In the genomic region with DNA sequence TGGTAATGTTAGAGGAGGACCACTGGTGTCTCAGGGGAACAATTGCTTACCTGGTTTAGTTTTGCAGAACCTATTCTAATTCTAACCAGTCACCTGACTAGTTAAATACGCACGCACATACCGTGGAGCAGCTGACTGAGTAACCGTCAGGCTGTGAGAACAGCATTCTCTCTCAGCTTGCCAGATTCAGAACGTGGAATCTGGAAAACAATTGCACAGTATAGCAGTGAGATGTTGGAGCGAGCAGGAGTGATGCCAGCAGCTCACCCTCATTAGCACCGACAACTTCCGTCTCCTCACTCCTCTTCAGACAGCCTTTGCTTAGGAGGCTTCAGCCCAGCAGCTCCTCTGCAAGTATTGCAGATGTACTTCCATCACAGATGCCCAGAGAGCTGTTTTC, we compare ENCODE assay signal across 21 mouse cellular contexts. TPM values are rescaled to one million over a fixed set of nuclear protein-coding genes. Genes with fewer than 3 reads are reported as not detected.
DNase-seq lines count a peak whose midpoint lies in the region; ATAC-seq lines count a peak whose summit lies in the region.
"Had no signal": no experiment of that assay in that cellular context is flagged by ENCODE, and none has a peak within 500 bp of the region (broad histone marks: within the 10 kb centered on the region; RNA-seq: fewer than 3 reads in every experiment).

No protein-coding gene starts in this region.

- no peaks in the 10 kb centered on the region for H3K36me3 ChIP-seq in forebrain, embryonic 14.5 days (ENCODE audit: control insufficient read depth, insufficient read depth, low read length)
- no peaks in the 10 kb centered on the region for H3K36me3 ChIP-seq in forebrain, embryonic 16.5 days (ENCODE audit: control insufficient read depth, insufficient read depth)
- H3K36me3 ChIP-seq: embryonic facial prominence, embryonic 12.5 days; forebrain, embryonic 10.5 days; heart, embryonic 12.5 days; midbrain, embryonic 12.5 days; neural tube, embryonic 15.5 days had no signal

- ATAC-seq in forebrain, embryonic 14.5 days, result no peak
- no peak for ATAC-seq in forebrain, embryonic 16.5 days

- WGBS in forebrain, embryonic 14.5 days, result 48% methylated on average over 8 of the region's 8 CpGs
- 42% methylated on average over 8 of the region's 8 CpGs for WGBS in forebrain, embryonic 16.5 days

- no peak overlapping the region for H3K4me3 ChIP-seq in forebrain, embryonic 14.5 days (ENCODE audit: low read depth, low read length)
- H3K4me3 ChIP-seq in forebrain, embryonic 16.5 days (replicated peaks; ENCODE audit: low read length), result no peak overlapping the region
- H3K4me3 ChIP-seq: embryonic facial prominence, embryonic 12.5 days; forebrain, embryonic 10.5 days; heart, embryonic 12.5 days; midbrain, embryonic 12.5 days; neural tube, embryonic 15.5 days had no signal

- no peak overlapping the region for H3K4me2 ChIP-seq in forebrain, embryonic 14.5 days (ENCODE audit: low read length)
- no peak overlapping the region for H3K4me2 ChIP-seq in forebrain, embryonic 16.5 days (ENCODE audit: low read length)
- H3K4me2 ChIP-seq: heart, embryonic 12.5 days had no signal

- peak; percentile 5 for DNase-seq in forebrain, embryonic 14.5 days (ENCODE audit: low spot score)
- DNase-seq in left cerebral cortex, adult 18-20 months (ENCODE audit: low spot score in 2 of 2), result peak; percentile 17 to 18
- DNase-seq in left cerebral cortex, adult 8-10 months (ENCODE audit: low spot score in 2 of 2), result no peak
- peak; percentile 40 to 47 for DNase-seq in right cerebral cortex, adult 2 months (ENCODE audit: low spot score in 2 of 2)
- no peak for DNase-seq in right cerebral cortex, postnatal 14 days
- DNase-seq in kidney, postnatal 25 days, result no peak
- no peak for DNase-seq in adrenal gland, adult 18-20 months (ENCODE audit: low spot score in 2 of 2)
- DNase-seq: cerebellum, postnatal 36 days; gastrocnemius, postnatal 25 days; heart, postnatal 4 days; kidney, adult 18-20 months; kidney, postnatal 36 days; lung, postnatal 10 days; thymus, adult 18-20 months had no signal

- H3K9ac ChIP-seq in forebrain, embryonic 14.5 days (ENCODE audit: low read length), result peak overlapping the region; percentile 32; the same call in 1 of the 2 replicates
- H3K9ac ChIP-seq in forebrain, embryonic 16.5 days (replicated peaks; ENCODE audit: low read depth, low read length), result no peak overlapping the region
- H3K9ac ChIP-seq: embryonic facial prominence, embryonic 12.5 days; heart, embryonic 12.5 days; liver, embryonic 14.5 days; neural tube, embryonic 15.5 days had no signal

- H3K4me1 ChIP-seq in forebrain, embryonic 14.5 days (ENCODE audit: control insufficient read depth, insufficient read depth, low read length), result peaks cover 14% of the 10 kb centered on the region
- H3K4me1 ChIP-seq in forebrain, embryonic 16.5 days (replicated peaks; ENCODE audit: control insufficient read depth, insufficient read depth, low read length), result peaks cover 26% of the 10 kb centered on the region

- no peaks in the 10 kb centered on the region for H3K27me3 ChIP-seq in forebrain, embryonic 14.5 days (replicated peaks; ENCODE audit: control insufficient read depth, insufficient read depth, low read length)
- H3K27me3 ChIP-seq in forebrain, embryonic 16.5 days (replicated peaks; ENCODE audit: control insufficient read depth, insufficient read depth, low read length), result no peaks in the 10 kb centered on the region
- H3K27me3 ChIP-seq: embryonic facial prominence, embryonic 12.5 days; heart, embryonic 12.5 days; midbrain, embryonic 12.5 days; neural tube, embryonic 15.5 days had no signal

- H3K9me3 ChIP-seq in forebrain, embryonic 14.5 days (replicated peaks; ENCODE audit: control insufficient read depth, low read length), result no peaks in the 10 kb centered on the region
- H3K9me3 ChIP-seq in forebrain, embryonic 16.5 days (ENCODE audit: control insufficient read depth, low read length), result no peaks in the 10 kb centered on the region
- H3K9me3 ChIP-seq: embryonic facial prominence, embryonic 12.5 days; forebrain, embryonic 10.5 days; heart, embryonic 12.5 days; midbrain, embryonic 12.5 days; neural tube, embryonic 15.5 days had no signal

- no peak overlapping the region for H3K27ac ChIP-seq in forebrain, embryonic 14.5 days (ENCODE audit: low read depth, low read length)
- H3K27ac ChIP-seq in forebrain, embryonic 16.5 days (ENCODE audit: low read length), result no peak overlapping the region
- H3K27ac ChIP-seq: embryonic facial prominence, embryonic 12.5 days; forebrain, embryonic 10.5 days; liver, embryonic 14.5 days; midbrain, embryonic 12.5 days; neural tube, embryonic 15.5 days had no signal

RNA-seq across cellular contexts. Expression of a gene that starts 3.7 kb away (rescaled TPM):
- polyA plus RNA-seq in forebrain, embryonic 14.5 days (2014; fragmentation: Nextera tagmentation; extraction: Ambion mirVana), result 11.7 and 13.2 TPM in 2 replicates
- polyA plus RNA-seq in forebrain, embryonic 16.5 days (2015; fragmentation: Nextera tagmentation; extraction: Ambion mirVana), result 36.8 and 38.5 TPM in 2 replicates
- total RNA-seq in left cerebral cortex, adult 18-20 months (2021), result 10 to 100 TPM; 37.8 to 41.1 TPM
- total RNA-seq in left cerebral cortex, adult 8-10 months (2022), result 10 to 100 TPM; 42.2 to 44.9 (median 43.6) TPM
- 10 to 100 TPM; 31.8 to 40.5 TPM for total RNA-seq in adrenal gland, adult 18-20 months (2021)

RNA-seq across cellular contexts. Expression of a gene that starts 7.3 kb away (rescaled TPM):
- 0.43 and 0.95 TPM in 2 replicates for polyA plus RNA-seq in forebrain, embryonic 14.5 days (2014; fragmentation: Nextera tagmentation; extraction: Ambion mirVana)
- polyA plus RNA-seq in forebrain, embryonic 16.5 days (2015; fragmentation: Nextera tagmentation; extraction: Ambion mirVana), result 1.3 and 2.4 TPM in 2 replicates
- 1 to 10 TPM; 1.2 to 1.3 TPM for total RNA-seq in left cerebral cortex, adult 18-20 months (2021)
- total RNA-seq in left cerebral cortex, adult 8-10 months (2022), result 1 to 10 TPM; 1.2 to 1.4 (median 1.3) TPM
- under 1 TPM; 0.46 to 0.51 TPM for total RNA-seq in adrenal gland, adult 18-20 months (2021)

RNA-seq across cellular contexts. Expression of a gene that starts 49.4 kb away (rescaled TPM):
- polyA plus RNA-seq in forebrain, embryonic 14.5 days (2014; fragmentation: Nextera tagmentation; extraction: Ambion mirVana), result 215 and 222 TPM in 2 replicates
- polyA plus RNA-seq in forebrain, embryonic 16.5 days (2015; fragmentation: Nextera tagmentation; extraction: Ambion mirVana), result 182 and 185 TPM in 2 replicates
- 100 to 1,000 TPM in 1 of 2 experiments, 10 to 100 TPM in 1; 87.4 to 103 TPM for total RNA-seq in left cerebral cortex, adult 18-20 months (2021)
- total RNA-seq in left cerebral cortex, adult 8-10 months (2022), result 100 to 1,000 TPM in 2 of 4 experiments, 10 to 100 TPM in 2; 83.8 to 107 (median 94.7) TPM
- 100 to 1,000 TPM; 319 to 350 TPM for total RNA-seq in adrenal gland, adult 18-20 months (2021)

Comparison
In these comparisons a context has a peak if more than half of its experiments do, and no peak if none do; other contexts are left out.
1. DNase-seq: peak in forebrain, embryonic 14.5 days (single experiment), left cerebral cortex, adult 18-20 months (2 of 2) and right cerebral cortex, adult 2 months (2 of 2); none in left cerebral cortex, adult 8-10 months (0 of 2), right cerebral cortex, postnatal 14 days (single experiment), kidney, postnatal 25 days (0 of 2) and adrenal gland, adult 18-20 months (0 of 2).